Mouse (Mus musculus): ENCODE results near the gene Srsf3.
A peak's percentile ranks its signal among the peaks of the same experiment; 100 is the strongest.

Srsf3 gene

GRCm38 (mm10) chr17:29045741-29046530, 13.5 kb downstream of the Srsf3 start:
- DNase-seq (ENCODE audit: low spot score): no peak

- no peak for DNase-seq (ENCODE audit: low spot score)
These were observed 14.4 kb downstream of the Srsf3 start for GRCm38 (mm10) chr17:29046863-29047262.

- no peak for DNase-seq (ENCODE audit: low spot score)
These were observed 15.5 kb downstream of the Srsf3 start for GRCm38 (mm10) chr17:29047697-29048514.

GRCm38 (mm10) chr17:29048748-29049507, 16.5 kb downstream of the Srsf3 start:
- DNase-seq (ENCODE audit: low spot score): peak; percentile 90

- no peak for DNase-seq (ENCODE audit: low spot score)
These were observed 17.1 kb downstream of the Srsf3 start for GRCm38 (mm10) chr17:29049508-29049889.

GRCm38 (mm10) chr17:29049923-29050322, 17.5 kb downstream of the Srsf3 start:
- DNase-seq (ENCODE audit: low spot score): no peak

- no peak for DNase-seq (ENCODE audit: low spot score)
These were observed 18.4 kb downstream of the Srsf3 start for GRCm38 (mm10) chr17:29050791-29051190.

- no peak for DNase-seq (ENCODE audit: low spot score)
These were observed 20.6 kb downstream of the Srsf3 start for GRCm38 (mm10) chr17:29053067-29053466.

GRCm38 (mm10) chr17:29053841-29054240, 21.4 kb downstream of the Srsf3 start:
- DNase-seq (ENCODE audit: low spot score): no peak

GRCm38 (mm10) chr17:29054429-29054828, 22.0 kb downstream of the Srsf3 start:
- DNase-seq (ENCODE audit: low spot score): no peak

GRCm38 (mm10) chr17:29055586-29055985, 23.2 kb downstream of the Srsf3 start:
- no peak for DNase-seq (ENCODE audit: low spot score)

- DNase-seq (ENCODE audit: low spot score): no peak
These were observed 23.8 kb downstream of the Srsf3 start for GRCm38 (mm10) chr17:29056207-29056606.

GRCm38 (mm10) chr17:29056699-29057151, 24.3 kb downstream of the Srsf3 start:
- DNase-seq (ENCODE audit: low spot score): no peak

- no peak for DNase-seq (ENCODE audit: low spot score)
These were observed 25.0 kb downstream of the Srsf3 start for GRCm38 (mm10) chr17:29057361-29057890.

- no peak for DNase-seq (ENCODE audit: low spot score)
These were observed 25.5 kb downstream of the Srsf3 start for GRCm38 (mm10) chr17:29057961-29058360.

GRCm38 (mm10) chr17:29058487-29058886, 26.1 kb downstream of the Srsf3 start:
- no peak for DNase-seq (ENCODE audit: low spot score)

GRCm38 (mm10) chr17:29059581-29059980, 27.2 kb downstream of the Srsf3 start:
- DNase-seq (ENCODE audit: low spot score): no peak

GRCm38 (mm10) chr17:29060946-29061345, 28.5 kb downstream of the Srsf3 start:
- no peak for DNase-seq (ENCODE audit: low spot score)

- no peak for DNase-seq (ENCODE audit: low spot score)
These were observed 29.9 kb downstream of the Srsf3 start for GRCm38 (mm10) chr17:29062119-29063035.

GRCm38 (mm10) chr17:29063121-29063987, 30.9 kb downstream of the Srsf3 start:
- no peak for DNase-seq (ENCODE audit: low spot score)

Data from retina, embryonic 14.5 days (tissue).